Mouse (Mus musculus): ENCODE data around the gene Samsn1.

GRCm38 (mm10) chr16:76002287-76002686, 19.8 kb downstream of the Samsn1 start:
- no peak for TF ChIP-seq CTCF (IDR thresholded peaks at IDR 0.05)
- TF ChIP-seq EP300 (IDR thresholded peaks at IDR 0.05; ENCODE audit: insufficient read depth, low read depth, low read length) = no peak
- TF ChIP-seq POLR2A (IDR thresholded peaks at IDR 0.05; ENCODE audit: insufficient read depth, low read depth, low read length) = no peak
